Mouse (Mus musculus): ENCODE results near the gene Adi1.
A peak's percentile ranks its signal among the peaks of the same experiment; 100 is the strongest.

Adi1 gene

GRCm38 (mm10) chr12:28675121-28675924 lies at the start of gene Adi1:
Gene Adi1 (plus strand): TSS chr12:28675231.
- DNase-seq (ENCODE audit: low read depth) = peak; percentile 88

GRCm38 (mm10) chr12:28625407-28625806 lies 49.6 kb upstream of the Adi1 start:
- no peak for DNase-seq (ENCODE audit: low read depth)

- no peak for DNase-seq (ENCODE audit: low read depth)
Observed at GRCm38 (mm10) chr12:28627092-28627491, 47.9 kb upstream of the Adi1 start.

- DNase-seq (ENCODE audit: low read depth) = no peak
Observed at GRCm38 (mm10) chr12:28628436-28628835, 46.6 kb upstream of the Adi1 start.

- DNase-seq (ENCODE audit: low read depth) = no peak
Observed at GRCm38 (mm10) chr12:28635058-28635534, 39.9 kb upstream of the Adi1 start.

GRCm38 (mm10) chr12:28635535-28636476 lies 39.2 kb upstream of the Adi1 start, which contains the start of gene Rps7:
Gene Rps7 (minus strand): TSS chr12:28635953.
- peak; percentile 98 for DNase-seq (ENCODE audit: low read depth)

GRCm38 (mm10) chr12:28636543-28636942 lies 38.5 kb upstream of the Adi1 start:
- DNase-seq (ENCODE audit: low read depth) = no peak

- peak; percentile 63 for DNase-seq (ENCODE audit: low read depth)
Observed at GRCm38 (mm10) chr12:28638778-28639177, 36.3 kb upstream of the Adi1 start.

- peak; percentile 94 for DNase-seq (ENCODE audit: low read depth)
Observed at GRCm38 (mm10) chr12:28649141-28650110, 25.6 kb upstream of the Adi1 start, which contains the start of gene Rnaseh1. Gene Rnaseh1 (plus strand): TSS chr12:28649602.

- DNase-seq (ENCODE audit: low read depth) = no peak
Observed at GRCm38 (mm10) chr12:28662628-28663027, 12.4 kb upstream of the Adi1 start.

- no peak for DNase-seq (ENCODE audit: low read depth)
Observed at GRCm38 (mm10) chr12:28666734-28667133, 8.3 kb upstream of the Adi1 start.

- DNase-seq (ENCODE audit: low read depth) = no peak
Observed at GRCm38 (mm10) chr12:28667287-28667686, 7.7 kb upstream of the Adi1 start.

- DNase-seq (ENCODE audit: low read depth) = peak; percentile 23
Observed at GRCm38 (mm10) chr12:28674038-28674720, 852 bp upstream of the Adi1 start.

- DNase-seq (ENCODE audit: low read depth) = no peak
Observed at GRCm38 (mm10) chr12:28675925-28676209, 836 bp downstream of the Adi1 start.

GRCm38 (mm10) chr12:28684674-28685073 lies 9.6 kb downstream of the Adi1 start:
- DNase-seq (ENCODE audit: low read depth) = no peak

- DNase-seq (ENCODE audit: low read depth) = no peak
Observed at GRCm38 (mm10) chr12:28685771-28686170, 10.7 kb downstream of the Adi1 start.

GRCm38 (mm10) chr12:28686199-28686879 lies 11.3 kb downstream of the Adi1 start:
- DNase-seq (ENCODE audit: low read depth) = no peak

GRCm38 (mm10) chr12:28688996-28689395 lies 14.0 kb downstream of the Adi1 start:
- DNase-seq (ENCODE audit: low read depth) = no peak

GRCm38 (mm10) chr12:28690730-28691129 lies 15.7 kb downstream of the Adi1 start:
- DNase-seq (ENCODE audit: low read depth) = no peak

- no peak for DNase-seq (ENCODE audit: low read depth)
Observed at GRCm38 (mm10) chr12:28693738-28694137, 18.7 kb downstream of the Adi1 start.

Measured in induced T-regulatory cell, adult 2 months (primary cell).